Mouse (Mus musculus): ENCODE results near the gene Atp2b2. TPM values are rescaled to one million over a fixed set of nuclear protein-coding genes. Genes with fewer than 3 reads are reported as not detected.
A peak's percentile ranks its signal among the peaks of the same experiment; 100 is the strongest.

The Atp2b2 gene
- polyA plus RNA-seq, 1 experiment from 2014 or later, result 32.2 TPM

GRCm38 (mm10) chr6:113892091-113892674, 150.2 kb downstream of the Atp2b2 start:
- no peak for ATAC-seq
- H3K4me2 ChIP-seq (ENCODE audit: low read length), result peak overlapping the region; percentile 64
- H3K9me3 ChIP-seq (ENCODE audit: control insufficient read depth, low read length), result no peaks in the 10 kb centered on the region
- peaks cover 25% of the 10 kb centered on the region for H3K4me1 ChIP-seq (replicated peaks; ENCODE audit: control insufficient read depth, insufficient read depth, low read length)
- H3K36me3 ChIP-seq (ENCODE audit: control insufficient read depth, insufficient read depth), result no peaks in the 10 kb centered on the region
- 44% methylated on average over 13 of the region's 13 CpGs for WGBS
- H3K27ac ChIP-seq (ENCODE audit: low read length), result no peak overlapping the region
- H3K27me3 ChIP-seq (replicated peaks; ENCODE audit: control insufficient read depth, insufficient read depth, low read length), result no peaks in the 10 kb centered on the region
- H3K9ac ChIP-seq (replicated peaks; ENCODE audit: low read depth, low read length), result no peak overlapping the region
- peak overlapping the region; percentile 65; the same call in 1 of the 2 replicates for H3K4me3 ChIP-seq (replicated peaks; ENCODE audit: low read length)

GRCm38 (mm10) chr6:113891225-113891967, 151.0 kb downstream of the Atp2b2 start:
- Histone ChIP-seq H3K9me3 (ENCODE audit: control insufficient read depth, low read length) (no peaks in the 10 kb centered on the region), H3K9ac (replicated peaks; ENCODE audit: low read depth, low read length) (peak overlapping the region; percentile 75), H3K4me1 (replicated peaks; ENCODE audit: control insufficient read depth, insufficient read depth, low read length) (peaks cover 25% of the 10 kb centered on the region), H3K27ac (ENCODE audit: low read length) (peak overlapping the region; percentile 81), H3K36me3 (ENCODE audit: control insufficient read depth, insufficient read depth) (no peaks in the 10 kb centered on the region), H3K4me3 (replicated peaks; ENCODE audit: low read length) (peak overlapping the region; percentile 65), H3K27me3 (replicated peaks; ENCODE audit: control insufficient read depth, insufficient read depth, low read length) (no peaks in the 10 kb centered on the region), H3K4me2 (ENCODE audit: low read length) (peak overlapping the region; percentile 64)
- WGBS, result under 1% methylated on average over 41 of the region's 49 CpGs
- peak; percentile 90 for ATAC-seq

- ATAC-seq, result peak; percentile 58
Observed at GRCm38 (mm10) chr6:113890858-113891213, 151.6 kb downstream of the Atp2b2 start.

GRCm38 (mm10) chr6:113890023-113890857, 152.2 kb downstream of the Atp2b2 start:
- H3K4me3 ChIP-seq (replicated peaks; ENCODE audit: low read length), result peak overlapping the region; percentile 65
- peaks cover 25% of the 10 kb centered on the region for H3K4me1 ChIP-seq (replicated peaks; ENCODE audit: control insufficient read depth, insufficient read depth, low read length)
- peak overlapping the region; percentile 81 for H3K27ac ChIP-seq (ENCODE audit: low read length)
- no peaks in the 10 kb centered on the region for H3K36me3 ChIP-seq (ENCODE audit: control insufficient read depth, insufficient read depth)
- WGBS, result 5% methylated on average over 16 of the region's 16 CpGs
- peak; percentile 24 for ATAC-seq
- peak overlapping the region; percentile 75 for H3K9ac ChIP-seq (replicated peaks; ENCODE audit: low read depth, low read length)
- no peaks in the 10 kb centered on the region for H3K27me3 ChIP-seq (replicated peaks; ENCODE audit: control insufficient read depth, insufficient read depth, low read length)
- no peaks in the 10 kb centered on the region for H3K9me3 ChIP-seq (ENCODE audit: control insufficient read depth, low read length)
- peak overlapping the region; percentile 64 for H3K4me2 ChIP-seq (ENCODE audit: low read length)

More at GRCm38 (mm10) chr6:113890858-113891213, 151.6 kb downstream of the Atp2b2 start:
- H3K9me3 ChIP-seq (ENCODE audit: control insufficient read depth, low read length), result no peaks in the 10 kb centered on the region
- 2% methylated on average over 10 of the region's 10 CpGs for WGBS
- peak overlapping the region; percentile 65 for H3K4me3 ChIP-seq (replicated peaks; ENCODE audit: low read length)
- no peaks in the 10 kb centered on the region for H3K27me3 ChIP-seq (replicated peaks; ENCODE audit: control insufficient read depth, insufficient read depth, low read length)
- peak overlapping the region; percentile 81 for H3K27ac ChIP-seq (ENCODE audit: low read length)
- H3K36me3 ChIP-seq (ENCODE audit: control insufficient read depth, insufficient read depth), result no peaks in the 10 kb centered on the region
- peaks cover 25% of the 10 kb centered on the region for H3K4me1 ChIP-seq (replicated peaks; ENCODE audit: control insufficient read depth, insufficient read depth, low read length)
- H3K9ac ChIP-seq (replicated peaks; ENCODE audit: low read depth, low read length), result peak overlapping the region; percentile 75
- peak overlapping the region; percentile 64 for H3K4me2 ChIP-seq (ENCODE audit: low read length)

- WGBS, result 72% methylated on average over 3 of the region's 3 CpGs
- H3K4me3 ChIP-seq (replicated peaks; ENCODE audit: low read length), result peak overlapping the region; percentile 65; the same call in 1 of the 2 replicates
- H3K9ac ChIP-seq (replicated peaks; ENCODE audit: low read depth, low read length), result no peak overlapping the region
- H3K36me3 ChIP-seq (ENCODE audit: control insufficient read depth, insufficient read depth), result no peaks in the 10 kb centered on the region
- ATAC-seq, result no peak
- peaks cover 25% of the 10 kb centered on the region for H3K4me1 ChIP-seq (replicated peaks; ENCODE audit: control insufficient read depth, insufficient read depth, low read length)
- no peak overlapping the region for H3K27ac ChIP-seq (ENCODE audit: low read length)
- no peaks in the 10 kb centered on the region for H3K9me3 ChIP-seq (ENCODE audit: control insufficient read depth, low read length)
- H3K27me3 ChIP-seq (replicated peaks; ENCODE audit: control insufficient read depth, insufficient read depth, low read length), result no peaks in the 10 kb centered on the region
- H3K4me2 ChIP-seq (ENCODE audit: low read length), result peak overlapping the region; percentile 64
Observed at GRCm38 (mm10) chr6:113889180-113889579, 153.2 kb downstream of the Atp2b2 start.

GRCm38 (mm10) chr6:113886886-113887285, 155.5 kb downstream of the Atp2b2 start:
- Histone ChIP-seq H3K27me3 (replicated peaks; ENCODE audit: control insufficient read depth, insufficient read depth, low read length) (no peaks in the 10 kb centered on the region), H3K4me1 (replicated peaks; ENCODE audit: control insufficient read depth, insufficient read depth, low read length) (peaks cover 25% of the 10 kb centered on the region), H3K4me3 (replicated peaks; ENCODE audit: low read length) (no peak overlapping the region), H3K36me3 (ENCODE audit: control insufficient read depth, insufficient read depth) (no peaks in the 10 kb centered on the region), H3K9me3 (ENCODE audit: control insufficient read depth, low read length) (no peaks in the 10 kb centered on the region), H3K9ac (replicated peaks; ENCODE audit: low read depth, low read length) (no peak overlapping the region), H3K4me2 (ENCODE audit: low read length) (no peak overlapping the region), H3K27ac (ENCODE audit: low read length) (no peak overlapping the region)
- ATAC-seq, result no peak

- no peaks in the 10 kb centered on the region for H3K36me3 ChIP-seq (ENCODE audit: control insufficient read depth, insufficient read depth)
- H3K4me2 ChIP-seq (ENCODE audit: low read length), result no peak overlapping the region
- H3K27ac ChIP-seq (ENCODE audit: low read length), result no peak overlapping the region
- no peak overlapping the region for H3K9ac ChIP-seq (replicated peaks; ENCODE audit: low read depth, low read length)
- no peak for ATAC-seq
- peaks cover 15% of the 10 kb centered on the region for H3K4me1 ChIP-seq (replicated peaks; ENCODE audit: control insufficient read depth, insufficient read depth, low read length)
- no peak overlapping the region for H3K4me3 ChIP-seq (replicated peaks; ENCODE audit: low read length)
- H3K27me3 ChIP-seq (replicated peaks; ENCODE audit: control insufficient read depth, insufficient read depth, low read length), result no peaks in the 10 kb centered on the region
- WGBS, result 75% methylated on average over 4 of the region's 4 CpGs
- H3K9me3 ChIP-seq (ENCODE audit: control insufficient read depth, low read length), result no peaks in the 10 kb centered on the region
Observed at GRCm38 (mm10) chr6:113884806-113885205, 157.6 kb downstream of the Atp2b2 start.

GRCm38 (mm10) chr6:113883225-113883624, 159.2 kb downstream of the Atp2b2 start:
- Histone ChIP-seq H3K4me3 (replicated peaks; ENCODE audit: low read length) (no peak overlapping the region), H3K4me2 (ENCODE audit: low read length) (no peak overlapping the region), H3K36me3 (ENCODE audit: control insufficient read depth, insufficient read depth) (no peaks in the 10 kb centered on the region), H3K9ac (replicated peaks; ENCODE audit: low read depth, low read length) (no peak overlapping the region), H3K4me1 (replicated peaks; ENCODE audit: control insufficient read depth, insufficient read depth, low read length) (peaks cover 4% of the 10 kb centered on the region), H3K27me3 (replicated peaks; ENCODE audit: control insufficient read depth, insufficient read depth, low read length) (no peaks in the 10 kb centered on the region), H3K9me3 (ENCODE audit: control insufficient read depth, low read length) (no peaks in the 10 kb centered on the region), H3K27ac (ENCODE audit: low read length) (no peak overlapping the region)
- ATAC-seq, result no peak
- WGBS, result 60% methylated on average over 9 of the region's 9 CpGs

GRCm38 (mm10) chr6:113882396-113882795, 160.0 kb downstream of the Atp2b2 start:
- 68% methylated on average over 7 of the region's 7 CpGs for WGBS
- no peak for ATAC-seq
- no peak overlapping the region for H3K9ac ChIP-seq (replicated peaks; ENCODE audit: low read depth, low read length)
- H3K4me2 ChIP-seq (ENCODE audit: low read length), result no peak overlapping the region
- H3K4me1 ChIP-seq (replicated peaks; ENCODE audit: control insufficient read depth, insufficient read depth, low read length), result peaks cover 4% of the 10 kb centered on the region; the same call in 1 of the 2 replicates
- H3K27me3 ChIP-seq (replicated peaks; ENCODE audit: control insufficient read depth, insufficient read depth, low read length), result no peaks in the 10 kb centered on the region
- H3K4me3 ChIP-seq (replicated peaks; ENCODE audit: low read length), result no peak overlapping the region
- H3K36me3 ChIP-seq (ENCODE audit: control insufficient read depth, insufficient read depth), result no peaks in the 10 kb centered on the region
- no peaks in the 10 kb centered on the region for H3K9me3 ChIP-seq (ENCODE audit: control insufficient read depth, low read length)
- no peak overlapping the region for H3K27ac ChIP-seq (ENCODE audit: low read length)

Measured in forebrain, embryonic 16.5 days (tissue).